Mouse (Mus musculus): ENCODE data around the gene Stoml2. TPM values are rescaled to one million over a fixed set of nuclear protein-coding genes. Genes with fewer than 3 reads are reported as not detected.
"Not testable (repeated sequence)": the region's sequence is repeated elsewhere in the genome, so short reads cannot be mapped to it uniquely, and the experiment has no call there.

The Stoml2 gene
- total RNA-seq, 4 experiments from 2014 or later, result 97.3 to 121 (median 114) TPM

DNA sequence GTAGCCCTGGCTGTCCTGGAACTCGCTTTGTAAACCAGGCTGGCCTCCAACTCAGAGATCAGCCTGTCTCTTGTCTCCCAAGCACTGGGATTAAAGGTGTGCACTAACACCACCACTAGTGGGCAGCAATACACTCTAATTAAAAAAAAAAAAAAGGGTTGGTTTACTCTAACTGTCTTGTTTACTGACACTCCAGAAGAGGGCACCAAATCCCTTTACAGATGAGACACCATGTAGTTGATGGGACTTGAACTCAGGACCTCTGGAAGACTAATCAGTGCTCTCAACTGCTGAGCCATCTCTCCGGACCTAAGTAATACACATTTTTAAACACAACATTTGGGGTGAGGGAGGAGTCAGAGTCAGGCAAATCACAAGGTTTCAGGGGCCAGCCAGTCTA, 25.7 kb downstream of the Stoml2 start:
- DNase-seq (ENCODE audit: low spot score in 2 of 2), result no peak

DNA sequence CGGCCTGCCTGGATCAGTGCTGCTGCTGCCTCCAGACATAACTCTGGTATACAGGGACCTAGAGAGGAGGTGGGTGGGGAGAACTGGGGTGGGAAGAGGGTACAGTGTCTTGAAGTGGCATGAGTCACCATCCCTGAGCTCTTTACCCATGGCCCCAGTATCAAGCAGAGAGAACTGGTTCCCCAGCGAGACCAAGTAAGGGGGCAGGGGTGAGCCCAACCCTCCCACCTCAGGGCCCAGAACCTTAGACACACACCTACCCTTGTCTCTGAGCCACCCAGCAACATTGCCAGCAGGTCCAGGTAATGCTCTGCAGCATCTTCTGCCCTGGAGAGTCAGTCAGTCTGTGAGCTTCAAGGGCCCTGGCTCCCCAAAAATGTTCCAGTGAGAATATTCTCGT, 26.6 kb downstream of the Stoml2 start:
- no peak for DNase-seq (ENCODE audit: low spot score in 2 of 2)

- no peak for DNase-seq (ENCODE audit: low spot score in 2 of 2)
These were observed 28.6 kb downstream of the Stoml2 start for GRCm38 (mm10) chr4:43002756-43003439.

GRCm38 (mm10) chr4:43001272-43001671, 30.2 kb downstream of the Stoml2 start:
- DNase-seq (ENCODE audit: low spot score in 2 of 2), result no peak

DNA sequence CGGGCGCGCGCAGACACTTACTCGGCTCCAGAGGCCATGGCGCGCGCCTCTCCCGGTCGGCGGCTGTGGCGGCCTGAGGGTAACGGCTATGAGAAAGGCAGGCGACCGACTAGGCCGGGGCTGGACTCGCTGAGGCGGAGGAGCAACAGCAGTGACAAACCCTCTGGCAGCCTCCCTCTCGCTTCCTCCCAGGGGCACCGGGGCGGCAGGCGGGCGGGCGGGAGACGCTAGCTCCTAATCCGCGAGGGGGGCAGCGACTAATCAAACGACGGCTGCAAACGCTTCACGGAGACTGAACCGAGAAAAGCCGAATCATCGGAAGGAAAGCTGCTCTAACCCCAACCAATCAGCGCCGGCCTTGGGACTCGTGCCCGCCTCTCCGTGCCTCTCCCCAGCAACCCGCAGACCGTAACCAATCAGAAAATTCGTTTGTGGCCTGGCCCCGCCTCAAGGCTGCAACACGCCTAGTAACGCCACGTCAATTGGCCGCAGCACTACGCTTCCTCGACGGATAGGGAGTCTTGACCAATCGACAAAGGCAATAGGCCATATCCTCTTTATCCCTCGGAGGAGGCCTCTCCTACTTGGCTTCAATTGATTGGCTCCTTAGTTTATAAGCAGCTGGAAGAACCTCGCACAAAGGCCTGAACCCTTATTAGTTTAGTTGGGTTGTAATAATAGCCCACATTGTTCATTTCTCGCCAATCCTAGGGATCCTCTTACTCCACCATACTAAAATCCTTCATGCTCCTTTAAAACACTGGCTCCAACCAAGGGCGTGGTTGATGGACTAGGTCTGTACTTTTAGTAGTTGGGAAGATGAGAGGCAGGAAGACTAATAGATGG, 31.1 kb downstream of the Stoml2 start, which contains the start of gene Vcp:
Gene Vcp, minus strand, starts transcription at position 367 of the 846 bp plus-strand sequence.
- peak; percentile 95 to 99 for DNase-seq (ENCODE audit: low spot score in 2 of 2)

DNA sequence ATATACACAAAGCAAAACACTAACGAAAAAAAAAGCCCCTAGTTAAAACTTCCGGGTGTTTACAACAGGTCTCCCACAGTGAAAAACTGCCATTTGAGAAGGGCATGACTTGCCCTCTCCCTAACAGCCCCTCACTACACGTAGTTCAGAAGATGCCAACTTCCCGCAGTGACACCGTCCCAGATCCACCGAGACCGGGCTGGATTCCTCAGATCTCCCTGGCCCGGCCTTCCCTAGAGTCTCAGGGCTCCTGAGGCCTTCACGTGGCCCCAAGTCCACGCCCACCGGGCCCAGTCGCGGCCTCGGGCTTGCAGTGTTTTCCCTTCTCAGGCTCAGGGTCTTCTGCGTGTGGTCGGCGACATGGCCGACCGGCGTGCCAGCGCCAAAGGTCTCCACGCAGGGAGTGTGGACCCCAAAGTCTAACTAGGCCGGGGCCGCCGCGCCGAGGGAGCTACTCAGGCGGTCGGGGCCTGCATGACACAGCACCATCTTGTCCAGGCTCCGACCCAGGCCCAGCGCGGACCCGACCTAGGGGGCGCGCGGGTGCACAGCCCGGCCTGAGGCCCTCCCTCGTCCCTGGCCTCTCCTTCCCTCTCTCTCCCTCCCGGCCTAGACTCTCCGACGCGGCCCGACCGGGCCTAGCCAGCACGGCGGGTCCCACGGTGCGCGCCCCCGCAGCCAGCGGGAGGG, 31.9 kb downstream of the Stoml2 start:
- peak; percentile 49 to 50 for DNase-seq (ENCODE audit: low spot score in 2 of 2)

DNA sequence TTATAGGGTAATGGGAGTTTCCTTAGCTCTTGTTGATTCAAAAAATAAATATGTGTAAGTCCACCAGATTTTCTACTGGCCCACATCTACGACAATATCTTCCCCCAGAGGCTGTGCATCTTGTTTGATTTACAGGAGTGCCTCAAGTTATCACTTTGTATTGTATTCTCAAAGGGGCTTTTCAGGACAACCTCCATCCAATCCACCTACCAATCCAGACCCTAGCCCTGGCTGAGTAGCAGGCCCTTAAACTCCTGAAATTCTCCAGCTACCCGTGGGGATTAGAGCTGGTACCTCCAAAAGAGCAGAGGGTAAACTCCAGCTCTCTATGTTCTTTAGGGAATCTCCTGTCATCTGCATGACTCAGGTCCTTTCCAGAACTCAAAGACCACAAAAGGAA, 33.5 kb downstream of the Stoml2 start:
- DNase-seq (ENCODE audit: low spot score in 2 of 2), result no peak

DNA sequence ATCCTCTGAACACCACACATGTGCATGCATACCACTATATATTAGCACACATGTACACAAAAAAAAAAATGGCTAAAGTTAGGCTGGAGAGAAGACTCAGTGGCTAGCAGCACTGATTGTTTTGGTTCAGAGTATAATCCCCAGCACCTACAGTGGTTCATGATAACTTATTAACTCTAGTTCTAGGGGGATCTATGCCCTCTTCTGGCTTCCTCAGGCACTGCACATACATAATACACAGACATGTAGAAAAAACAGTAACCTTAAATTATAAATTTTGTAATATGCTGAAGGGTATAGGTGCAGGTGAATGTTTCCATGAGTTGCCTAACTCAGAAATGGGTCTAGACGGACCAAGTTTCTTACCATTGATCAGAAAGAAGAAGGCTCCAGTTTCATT, 43.2 kb downstream of the Stoml2 start:
- DNase-seq (ENCODE audit: low spot score in 2 of 2), result no peak

DNA sequence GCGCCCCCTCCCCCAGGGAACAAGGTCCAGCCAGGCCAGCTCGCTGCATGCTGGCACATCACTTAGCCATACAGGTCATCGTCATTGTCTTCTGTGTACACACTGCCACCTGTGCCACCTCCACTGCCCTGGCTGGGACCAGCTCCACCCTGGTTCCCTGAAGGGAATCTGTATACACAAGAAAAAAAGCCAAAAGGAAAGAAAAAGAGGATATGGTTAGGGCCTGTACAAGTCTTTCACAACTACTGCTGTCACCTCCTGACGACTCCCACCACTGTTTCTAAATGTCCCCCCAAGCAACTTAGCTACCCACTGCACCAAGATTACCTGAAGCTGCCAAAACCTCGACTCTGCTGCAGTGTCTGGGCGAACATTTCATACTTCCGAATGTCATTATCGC, 51.0 kb downstream of the Stoml2 start:
- not testable (repeated sequence) for DNase-seq (ENCODE audit: low spot score in 2 of 2)

DNA sequence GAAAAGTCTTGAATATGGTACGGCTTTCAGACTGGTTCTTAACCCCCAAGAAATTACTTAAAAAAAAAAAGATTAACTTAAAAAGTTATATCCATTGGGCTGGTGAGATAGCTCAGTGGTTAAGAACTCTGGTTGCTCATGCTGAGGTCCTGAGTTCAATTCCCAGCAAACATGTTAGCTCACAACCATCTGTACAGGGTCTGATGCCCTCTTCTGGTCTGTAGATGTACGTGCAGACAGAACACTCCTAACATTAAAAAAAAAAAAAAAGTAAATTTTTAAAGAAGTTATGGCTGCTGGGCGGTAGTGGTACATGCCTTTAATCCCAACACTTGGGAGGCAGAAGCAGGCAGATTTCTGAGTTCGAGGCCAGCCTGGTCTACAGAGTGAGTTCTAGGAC, 53.4 kb downstream of the Stoml2 start:
- DNase-seq (ENCODE audit: low spot score in 2 of 2), result no peak

Other genes starting within 250 kb of the Stoml2 start
- under 1 TPM in 2 of 4 experiments, not detected in 2; 0.11 to 0.14 TPM for gene Fam205a1, start 177.8 kb downstream of the Stoml2 start, total RNA-seq (2022)
- gene Gm12394, start 174.9 kb downstream of the Stoml2 start, total RNA-seq (2022), result 1 to 10 TPM; 1.8 to 2.2 (median 2.1) TPM
- 1 to 10 TPM; 1.3 to 2.4 (median 1.7) TPM for gene Fam205c, start 157.5 kb downstream of the Stoml2 start, total RNA-seq (2022)
- 100 to 1,000 TPM; 321 to 373 (median 328) TPM for gene Phf24, start 115.0 kb downstream of the Stoml2 start, total RNA-seq (2022)
- 100 to 1,000 TPM; 118 to 162 (median 149) TPM for gene Dnajb5, start 81.9 kb downstream of the Stoml2 start, total RNA-seq (2022)
- not detected for gene 1700022I11Rik, start 62.1 kb downstream of the Stoml2 start, total RNA-seq (2022)
- 100 to 1,000 TPM; 173 to 199 (median 188) TPM for gene Vcp, start 31.2 kb downstream of the Stoml2 start, total RNA-seq (2022)
- gene Fancg, start 21.2 kb downstream of the Stoml2 start, total RNA-seq (2022), result 10 to 100 TPM; 12.5 to 14.6 (median 13.7) TPM
- gene Pigo, start 5.9 kb downstream of the Stoml2 start, total RNA-seq (2022), result 10 to 100 TPM; 23.1 to 31.2 (median 25.2) TPM
- gene Fam214b, start 14.5 kb upstream of the Stoml2 start, total RNA-seq (2022), result 10 to 100 TPM; 32.3 to 44.5 (median 37.2) TPM
- gene Unc13b, start 27.2 kb upstream of the Stoml2 start, total RNA-seq (2022), result 10 to 100 TPM; 43.9 to 50.8 (median 48.2) TPM
- gene Atp8b5, start 235.4 kb upstream of the Stoml2 start, total RNA-seq (2022), result under 1 TPM; 0.09 to 0.46 (median 0.25) TPM